Mouse (Mus musculus) frontal cortex, postnatal 14 days (tissue): ENCODE data around the gene Adcy2.

Source experiments
- DNase-seq, 2 experiments: peaks; one replicate each; pipeline ENCODE4 v3.0.0; 2022; ENCODE audit warnings: low spot score in 2 of 2

Gene Adcy2

DNA sequence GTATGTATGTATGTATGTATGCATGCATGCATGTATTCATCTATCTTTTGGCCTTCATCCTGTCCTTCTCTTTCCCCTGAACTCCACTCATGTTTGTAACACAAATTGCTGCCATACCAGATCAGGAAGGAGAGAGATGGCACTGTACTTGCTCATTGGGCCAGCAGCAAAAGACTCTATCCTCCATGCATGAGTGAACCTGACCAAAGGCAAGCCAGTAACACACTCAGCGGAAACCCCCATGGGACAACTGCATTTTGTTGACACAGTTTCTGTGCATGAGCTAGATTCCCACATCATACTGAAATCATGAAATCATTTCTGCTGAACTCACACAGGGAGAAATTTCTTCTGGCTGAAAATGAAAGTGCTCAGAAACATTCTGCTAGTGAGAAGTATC lies 172.9 kb downstream of the Adcy2 start:
- DNase-seq = no peak

GRCm38 (mm10) chr13:68820858-68821579 lies 178.3 kb downstream of the Adcy2 start:
- no peak for DNase-seq

DNA sequence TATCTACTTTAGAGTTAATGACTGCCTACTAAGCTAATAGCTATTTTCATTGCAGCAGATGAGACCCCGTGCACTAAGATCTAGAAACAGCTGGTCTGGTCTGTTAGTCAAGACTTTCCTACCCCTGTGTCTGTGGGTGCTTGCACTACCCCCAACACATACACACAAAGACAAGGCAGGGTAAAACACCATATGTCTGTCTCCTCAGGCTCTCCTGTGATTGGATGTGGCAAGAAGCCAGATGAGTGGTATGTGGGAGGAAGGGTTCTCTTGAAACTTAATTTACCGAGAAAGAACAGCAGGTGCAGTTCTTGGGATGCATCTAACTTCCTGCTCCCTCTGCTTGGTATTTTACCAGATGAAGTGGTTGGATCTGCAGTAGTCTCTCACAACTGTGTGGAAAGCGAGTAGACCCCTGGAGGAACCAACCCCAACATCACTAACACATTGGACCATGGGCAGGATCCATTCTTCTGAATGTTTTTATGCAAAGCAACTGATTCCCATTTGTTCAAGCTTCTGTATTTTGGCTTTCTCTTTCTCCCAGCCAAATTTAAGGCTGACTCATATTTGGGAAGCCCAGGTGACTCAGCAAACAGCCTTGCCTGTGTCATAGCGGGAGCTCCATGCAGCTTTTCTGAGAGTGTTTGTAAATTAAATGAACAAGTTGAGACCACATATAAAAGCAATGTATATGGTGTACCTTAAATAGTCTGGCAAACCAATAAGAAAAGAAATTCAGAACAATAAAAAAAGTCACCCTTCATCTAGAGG lies 183.4 kb downstream of the Adcy2 start:
- DNase-seq = peak; percentile 46 to 52

DNA sequence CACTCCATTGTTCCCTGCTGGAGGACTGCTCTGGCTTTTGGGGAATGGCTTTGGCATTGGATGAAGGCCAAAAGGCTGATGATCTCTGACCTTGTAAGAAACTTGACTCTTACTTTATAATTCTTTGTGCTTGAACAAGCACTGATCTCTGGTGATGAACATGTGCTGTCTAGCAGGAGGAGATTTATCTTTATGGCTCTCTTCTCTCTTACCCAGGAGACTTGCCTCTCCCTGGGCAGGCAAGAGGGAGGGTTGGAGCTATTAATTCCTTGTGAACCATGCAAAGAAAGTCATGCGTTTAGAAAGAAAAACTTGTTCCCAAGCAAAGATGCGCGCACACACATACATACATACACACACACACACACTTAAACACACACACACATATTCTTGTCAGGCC lies 188.2 kb downstream of the Adcy2 start:
- DNase-seq = no peak

DNA sequence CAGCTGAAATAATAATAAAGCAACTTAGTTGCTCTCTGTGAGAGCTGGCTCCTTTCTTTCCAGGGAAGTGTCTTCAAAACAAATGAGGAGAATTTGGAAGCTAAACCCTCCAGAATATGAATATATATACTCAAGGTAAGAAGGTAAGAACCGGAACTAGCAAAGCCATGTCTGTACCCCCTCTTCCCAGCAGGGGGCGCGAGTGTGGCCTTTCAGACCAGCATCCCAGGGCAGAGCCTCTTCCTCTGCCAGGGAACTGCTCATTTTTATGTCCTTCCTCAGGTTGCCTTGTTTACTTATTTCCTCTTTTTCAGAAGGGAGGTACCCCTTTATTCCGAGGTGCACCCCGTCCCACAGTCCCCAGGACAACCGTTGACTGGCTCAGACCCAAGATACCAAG lies 199.6 kb downstream of the Adcy2 start:
- DNase-seq = no peak

DNA sequence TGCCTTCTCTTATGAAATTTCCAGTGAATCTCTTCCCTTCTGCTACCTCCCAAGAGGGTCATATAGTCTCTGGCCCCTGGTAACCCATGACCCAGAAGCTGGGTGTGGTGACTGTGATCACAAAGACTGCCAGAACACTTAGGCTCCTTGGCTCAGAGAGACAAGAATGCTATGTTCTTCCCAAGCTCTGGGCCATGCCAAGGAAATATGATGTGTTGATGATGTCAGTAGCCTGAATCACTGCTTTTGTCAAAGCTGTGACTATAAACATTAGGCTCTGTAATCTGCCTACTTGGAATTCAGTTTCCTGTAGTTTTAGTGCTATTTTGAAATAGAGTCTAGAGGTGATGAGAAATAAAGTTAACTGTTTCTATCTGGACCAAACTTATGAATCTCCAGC lies 206.1 kb downstream of the Adcy2 start:
- no peak for DNase-seq

DNA sequence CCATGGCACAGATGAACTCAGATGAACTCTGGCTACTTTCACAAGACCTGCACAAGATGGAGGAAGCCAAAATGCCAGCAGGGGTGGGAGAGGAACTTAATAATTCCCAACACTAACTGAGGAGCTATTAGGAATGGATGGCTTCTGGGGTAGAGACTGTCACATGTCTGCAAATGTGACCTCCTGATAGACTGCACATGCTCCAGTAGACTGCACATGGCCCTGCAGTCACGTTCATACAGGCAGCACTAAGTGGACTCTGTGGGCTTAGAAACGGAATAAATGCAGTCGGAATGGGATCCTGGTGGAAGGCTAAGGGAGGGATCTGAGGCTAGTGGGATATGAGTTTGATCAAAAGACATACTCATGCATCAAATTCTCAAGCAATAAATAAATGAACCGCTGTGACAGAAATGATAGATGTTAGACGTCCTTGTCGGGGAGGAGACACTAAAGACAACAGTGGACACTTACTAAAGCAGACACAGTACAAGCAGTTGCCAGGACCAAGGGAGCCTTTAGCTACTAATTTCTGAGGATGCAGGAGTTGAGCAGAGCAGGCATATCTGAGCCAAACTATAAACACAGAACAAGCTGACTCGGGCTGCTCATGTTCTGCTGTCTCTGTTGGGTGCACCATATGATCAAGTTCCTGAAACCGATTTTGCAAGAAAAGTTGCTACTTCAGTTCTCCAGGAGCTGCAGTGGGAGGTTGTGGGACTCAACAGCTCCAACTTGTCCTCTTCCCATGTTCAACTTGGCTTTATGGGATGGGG lies 211.9 kb downstream of the Adcy2 start:
- no peak for DNase-seq

DNA sequence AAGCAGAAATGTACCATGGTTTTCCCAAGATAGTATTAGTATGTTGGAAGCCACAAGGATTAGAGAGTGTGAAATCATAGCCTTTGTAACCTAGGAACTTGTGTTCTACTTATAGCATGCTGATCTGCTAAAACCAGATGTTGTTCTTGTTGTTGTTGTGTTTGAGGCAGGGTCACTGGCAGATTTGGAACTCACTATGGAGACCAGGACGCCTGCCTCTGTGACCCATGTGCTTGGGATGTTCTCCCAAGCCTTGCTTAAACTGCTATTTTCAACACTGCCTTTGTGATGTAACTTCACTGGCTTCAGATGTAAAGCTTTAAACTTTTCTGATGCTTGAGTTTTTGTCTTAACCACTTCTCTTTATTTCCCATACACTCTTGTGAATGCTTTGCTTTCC lies 216.2 kb downstream of the Adcy2 start:
- DNase-seq = no peak

DNA sequence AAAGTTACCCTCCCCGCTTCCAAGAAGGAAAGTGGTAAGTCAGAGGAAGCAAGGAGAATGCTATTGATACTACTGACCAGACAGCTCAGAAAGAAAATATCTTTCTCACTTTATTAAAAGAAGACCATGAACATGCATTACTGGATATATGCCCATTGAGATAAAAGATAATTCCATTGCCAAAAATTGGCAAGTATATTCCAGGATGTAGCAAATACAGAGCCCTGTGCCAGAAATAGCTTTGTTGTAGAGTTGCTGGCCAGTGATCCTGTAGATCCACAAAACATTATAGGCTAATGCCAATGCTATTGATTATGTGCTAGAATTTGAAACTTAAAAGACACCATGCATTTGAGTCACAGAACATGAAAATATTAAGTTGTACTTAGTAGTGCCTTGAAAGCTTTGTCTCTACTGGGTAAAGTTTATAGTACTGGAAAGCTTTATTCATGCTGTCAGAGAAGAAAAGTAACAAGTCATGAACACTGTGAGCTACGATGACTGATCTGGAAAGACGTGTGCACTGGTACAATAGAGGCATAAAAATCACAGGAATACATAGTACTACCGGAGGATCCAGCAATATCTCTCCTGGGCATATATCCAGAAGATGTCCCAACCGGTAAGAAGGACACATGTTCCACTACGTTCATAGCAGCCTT lies 221.2 kb downstream of the Adcy2 start:
- no peak for DNase-seq

GRCm38 (mm10) chr13:68773599-68774211 lies 225.6 kb downstream of the Adcy2 start:
- DNase-seq = no peak

DNA sequence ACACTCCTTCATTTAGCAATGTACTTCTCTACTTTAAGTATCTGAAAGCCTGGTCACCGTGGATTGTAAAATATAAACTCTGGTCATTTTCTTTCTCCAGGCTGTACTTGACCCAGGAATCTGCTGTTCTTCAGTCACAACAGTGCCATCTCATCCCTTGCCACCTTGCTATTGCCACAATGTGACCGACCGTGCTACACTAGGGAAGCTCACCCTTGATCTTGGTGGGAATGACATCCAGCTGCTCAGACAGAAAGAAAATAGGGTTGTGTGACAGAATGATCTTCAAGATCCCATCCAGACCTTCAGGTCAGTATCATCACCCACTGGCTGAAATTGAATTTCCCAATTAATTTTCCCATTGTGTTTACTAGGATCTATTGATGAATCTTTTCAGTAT lies 230.8 kb downstream of the Adcy2 start:
- DNase-seq = no peak

GRCm38 (mm10) chr13:68765896-68766578 lies 233.3 kb downstream of the Adcy2 start:
- DNase-seq = no peak

- DNase-seq = no peak
Observed at GRCm38 (mm10) chr13:68764614-68765013, 234.7 kb downstream of the Adcy2 start.

DNA sequence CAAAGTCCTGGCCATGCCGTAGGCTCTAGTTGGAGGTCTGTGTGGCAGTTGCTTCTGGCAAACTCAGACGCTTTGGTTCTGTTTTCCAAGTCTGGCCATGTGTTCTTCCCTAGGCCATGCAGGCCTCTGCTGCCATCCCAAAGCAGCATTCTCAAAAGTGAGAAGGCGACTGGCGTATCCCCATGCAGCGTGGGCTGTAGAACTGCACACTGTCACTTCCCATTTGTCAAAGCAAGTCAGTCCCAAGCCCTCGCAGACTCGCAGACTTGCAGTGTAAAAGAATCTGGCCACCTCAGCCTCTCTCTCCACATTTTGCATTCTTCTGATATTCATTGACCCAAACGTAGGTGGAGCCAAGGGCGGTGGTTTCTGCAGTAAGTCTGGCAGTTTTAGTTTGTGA lies 249.5 kb downstream of the Adcy2 start:
- peak in 1 of 2 experiments; percentile 18 for DNase-seq

DNA sequence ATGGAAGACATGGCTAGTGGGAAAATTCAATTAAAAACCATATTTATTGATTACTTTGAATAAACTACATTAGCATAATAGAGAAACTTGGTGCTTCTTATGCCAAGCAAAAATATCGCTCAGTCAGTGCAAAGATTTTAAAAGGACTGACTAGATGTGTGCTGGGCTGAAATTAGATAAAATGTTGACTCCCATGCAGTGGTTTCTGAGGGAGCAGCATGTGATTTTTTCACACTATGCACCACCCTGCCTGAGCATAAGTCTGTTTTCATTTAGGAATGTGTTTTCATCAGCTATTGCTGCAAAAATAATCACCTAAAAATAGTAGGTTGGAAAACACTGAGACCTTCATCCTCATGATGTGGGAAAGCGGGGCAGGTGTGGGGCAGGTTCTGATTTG lies 250.0 kb downstream of the Adcy2 start:
- DNase-seq = no peak

GRCm38 (mm10) chr13:68745426-68745825 lies 253.9 kb downstream of the Adcy2 start:
- DNase-seq = no peak

DNA sequence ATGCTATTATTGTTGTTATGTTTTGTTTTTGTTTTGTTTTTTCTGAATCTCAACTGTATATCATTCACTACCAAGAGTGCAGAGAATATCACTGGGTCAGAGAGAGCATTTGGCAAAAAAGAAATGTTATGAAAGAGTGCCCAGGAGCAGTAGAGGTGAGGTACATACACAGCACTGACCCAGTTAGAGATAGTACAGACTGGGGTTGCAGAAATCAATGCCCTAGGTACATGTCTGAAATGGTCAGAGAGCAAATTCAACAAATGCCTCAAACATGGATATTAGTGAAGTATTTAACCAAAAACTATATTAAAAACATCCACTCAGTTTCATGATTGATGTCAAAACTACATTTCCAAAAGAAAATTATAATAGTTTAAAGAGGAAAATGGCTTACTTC lies 286.7 kb downstream of the Adcy2 start:
- no peak for DNase-seq

- DNase-seq = peak; percentile 49 to 55
Observed at GRCm38 (mm10) chr13:68707296-68707747, 292.0 kb downstream of the Adcy2 start.

- no peak for DNase-seq
Observed at GRCm38 (mm10) chr13:68684919-68685318, 314.4 kb downstream of the Adcy2 start.

GRCm38 (mm10) chr13:68680429-68680828 lies 318.9 kb downstream of the Adcy2 start:
- DNase-seq = no peak

DNA sequence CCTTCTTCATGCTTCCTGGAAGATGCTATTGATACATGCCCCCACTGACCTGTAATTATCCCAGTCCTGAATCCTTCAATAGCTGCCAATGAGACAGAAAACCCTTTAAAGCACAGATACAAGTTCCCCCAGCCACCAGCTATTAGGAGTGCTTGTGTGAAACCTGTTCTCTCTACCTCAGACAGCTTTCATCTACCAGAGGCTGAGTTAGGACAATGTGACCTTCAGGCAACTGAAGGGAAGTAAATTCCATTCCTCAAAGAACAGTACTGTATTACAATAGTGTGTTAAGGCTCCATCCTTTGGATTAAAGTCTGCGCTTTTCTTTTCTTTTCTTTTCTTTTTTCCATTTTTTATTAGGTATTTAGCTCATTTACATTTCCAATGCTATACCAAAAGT lies 356.6 kb downstream of the Adcy2 start:
- no peak for DNase-seq
